Mouse (Mus musculus): Measurements from ENCODE around the gene Vgll4. TPM values are rescaled to one million over a fixed set of nuclear protein-coding genes. Genes with fewer than 3 reads are reported as not detected.
A peak's percentile ranks its signal among the peaks of the same experiment; 100 is the strongest.
"Not testable (repeated sequence)": the region's sequence is repeated elsewhere in the genome, so short reads cannot be mapped to it uniquely, and the experiment has no call there.

Vgll4 gene
- total RNA-seq, 2 experiments from 2014 or later, result 42.2 to 48.2 TPM

DNA sequence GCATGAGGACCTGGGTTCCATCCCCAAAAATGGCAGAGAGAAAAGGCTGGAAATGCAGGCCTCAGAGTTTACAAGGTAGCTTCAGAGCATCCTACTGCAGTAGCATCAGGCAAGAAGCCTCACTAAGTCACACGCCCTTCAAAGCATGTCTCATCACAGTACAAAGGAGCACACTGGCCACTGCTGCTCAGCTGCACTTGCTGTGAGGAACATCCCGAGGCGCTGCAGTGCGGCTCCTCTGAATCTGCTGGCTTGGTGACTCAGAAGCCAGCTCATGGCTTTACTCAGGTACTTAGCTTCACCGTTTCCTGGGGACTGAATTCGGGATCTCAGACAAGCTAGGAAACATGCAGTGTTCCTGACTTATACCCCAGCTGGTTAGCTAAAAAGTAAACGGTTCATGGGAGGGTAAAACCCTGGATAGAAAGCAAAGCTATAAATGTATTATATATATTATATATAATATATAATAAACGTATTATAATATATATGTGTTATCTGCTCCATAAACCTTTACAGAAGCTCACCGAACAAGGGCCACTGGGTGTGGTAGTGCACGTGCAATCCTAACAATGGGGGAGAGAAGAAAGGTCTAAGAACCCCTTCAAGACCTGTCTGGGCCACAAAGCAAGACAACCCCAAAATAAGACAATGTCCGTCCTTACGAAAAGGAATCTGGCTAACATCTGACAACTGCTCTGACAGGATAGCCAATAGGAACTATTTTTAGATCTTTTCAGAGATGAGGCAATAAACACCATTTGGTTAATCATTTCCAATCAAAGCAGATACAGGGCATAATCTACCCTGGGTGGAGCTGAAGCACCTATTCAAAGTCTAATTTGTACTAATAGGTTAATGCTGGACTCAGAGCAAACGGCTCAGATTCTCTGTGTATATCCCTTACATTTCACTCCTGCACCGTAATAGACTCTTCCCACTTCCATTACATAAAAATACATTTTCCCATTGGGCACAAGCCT lies 25.0 kb downstream of the Vgll4 start:
- no peak for DNase-seq (ENCODE audit: low spot score in 2 of 2)

DNA sequence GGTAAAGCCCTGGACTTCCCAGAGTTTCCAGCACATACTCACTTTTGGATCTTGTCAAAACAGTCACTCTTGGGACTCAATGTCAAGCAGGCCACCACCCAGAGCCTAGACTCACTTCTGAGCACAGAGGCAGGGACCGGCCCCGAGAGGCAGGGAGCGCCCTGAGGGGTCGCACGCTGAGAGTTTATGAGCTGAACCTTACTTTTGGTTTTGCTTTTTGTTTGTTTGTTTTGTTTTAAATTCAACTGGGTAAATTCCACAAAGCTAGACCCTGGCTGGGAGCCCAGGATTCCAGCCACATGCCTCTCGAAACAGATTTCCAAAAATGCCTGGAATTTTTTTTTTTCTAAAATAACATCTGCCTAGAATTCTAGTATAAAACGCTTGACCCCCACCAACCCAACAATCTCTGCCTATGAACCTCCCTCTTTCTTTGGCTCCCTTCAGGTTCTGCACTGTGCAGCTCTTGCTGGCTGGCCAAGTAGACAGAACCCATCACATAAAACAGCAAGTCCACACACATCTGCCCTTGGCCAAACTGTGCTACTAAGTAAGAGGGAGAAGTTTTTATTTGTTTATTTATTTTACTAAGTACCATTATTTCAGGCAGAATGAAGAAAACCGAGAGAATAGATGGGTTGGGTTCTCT lies 28.5 kb downstream of the Vgll4 start:
- peak in 1 of 2 experiments; percentile 68 for DNase-seq (ENCODE audit: low spot score in 2 of 2)

DNA sequence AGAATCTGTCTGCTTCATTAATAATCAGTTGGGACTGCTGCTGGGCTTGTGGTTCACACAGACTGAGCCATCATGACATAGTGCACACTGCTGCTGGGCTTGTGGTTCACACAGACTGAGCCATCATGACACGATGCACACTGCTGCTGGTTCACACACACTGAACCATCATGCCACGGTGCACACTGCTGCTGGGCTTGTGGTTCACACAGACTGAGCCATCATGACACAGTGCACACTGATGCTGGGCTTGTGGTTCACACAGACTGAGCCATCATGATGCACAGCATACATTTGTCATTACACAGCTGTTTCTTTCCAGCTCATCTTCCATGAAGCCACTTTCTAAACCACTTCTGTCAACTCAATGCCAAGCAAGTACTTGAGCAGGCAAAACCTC lies 30.1 kb downstream of the Vgll4 start:
- no peak for DNase-seq (ENCODE audit: low spot score in 2 of 2)

DNA sequence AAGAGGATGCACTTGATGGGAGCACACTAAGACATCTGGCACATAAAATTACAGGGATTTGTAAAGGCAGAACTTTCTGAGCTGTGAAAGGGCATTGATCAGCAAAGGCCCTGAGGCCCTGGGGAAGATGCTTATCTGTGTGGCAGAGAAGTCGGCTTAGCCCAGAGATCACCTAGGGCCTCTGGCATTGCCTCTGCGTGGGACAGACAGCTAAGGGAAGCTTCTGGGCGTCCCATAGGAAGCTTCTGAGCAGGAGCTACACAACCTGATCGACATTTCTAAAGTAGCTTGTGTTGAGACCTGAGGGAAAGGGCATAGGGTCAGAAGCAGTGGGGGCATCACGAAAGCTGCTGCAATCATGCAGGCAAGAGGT lies 32.9 kb downstream of the Vgll4 start:
- no peak for DNase-seq (ENCODE audit: low spot score in 2 of 2)

DNA sequence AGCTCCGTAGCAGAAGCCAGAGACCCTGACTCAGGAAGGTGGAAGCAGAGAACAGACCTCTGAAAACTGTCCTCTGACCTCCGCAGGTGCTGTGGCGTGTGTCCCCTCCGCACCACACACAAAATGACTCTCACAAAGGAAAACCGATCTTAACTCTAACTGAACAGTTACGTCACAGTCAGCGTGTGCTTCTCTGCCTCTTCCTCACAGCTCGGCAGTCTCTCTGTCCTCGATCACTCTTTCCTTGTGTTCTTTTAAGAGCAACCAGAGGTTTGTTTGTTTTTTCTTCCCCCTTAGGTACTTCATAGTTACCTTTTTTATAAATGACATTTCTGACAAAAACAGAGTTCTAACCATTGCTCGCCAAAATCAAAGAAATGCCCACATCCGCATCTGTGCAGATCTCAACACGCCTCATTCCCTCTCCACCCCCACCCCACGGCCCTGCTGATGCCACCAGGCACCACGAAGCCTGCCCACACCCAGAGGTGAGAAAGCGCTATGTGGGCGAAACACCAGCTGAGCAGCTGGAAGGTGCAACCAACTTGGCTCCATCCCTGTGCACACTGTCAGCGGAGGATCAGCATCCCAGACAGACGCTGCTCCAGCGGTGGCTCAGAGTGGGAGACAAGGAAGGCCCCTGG lies 33.4 kb downstream of the Vgll4 start:
- no peak for DNase-seq (ENCODE audit: low spot score in 2 of 2)

DNA sequence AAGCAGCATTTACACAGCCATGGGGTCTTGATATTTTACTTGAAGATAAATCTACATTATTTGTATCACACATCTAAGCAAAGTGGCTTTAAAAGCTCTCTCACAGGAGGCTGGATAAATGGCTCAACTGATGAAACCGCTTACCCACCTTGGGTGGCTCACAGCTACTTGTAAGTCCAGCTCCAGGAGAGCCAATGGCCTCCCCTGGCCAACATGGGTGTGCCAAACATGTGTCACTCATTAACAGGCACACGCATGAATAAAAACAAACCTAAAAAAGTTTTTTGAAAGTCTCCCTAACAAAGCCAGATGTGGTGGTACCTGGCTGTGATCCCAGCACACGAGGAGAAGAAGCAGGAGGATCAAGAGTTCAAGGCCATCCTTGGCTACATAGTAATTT lies 34.4 kb downstream of the Vgll4 start:
- DNase-seq (ENCODE audit: low spot score in 2 of 2), result no peak

DNA sequence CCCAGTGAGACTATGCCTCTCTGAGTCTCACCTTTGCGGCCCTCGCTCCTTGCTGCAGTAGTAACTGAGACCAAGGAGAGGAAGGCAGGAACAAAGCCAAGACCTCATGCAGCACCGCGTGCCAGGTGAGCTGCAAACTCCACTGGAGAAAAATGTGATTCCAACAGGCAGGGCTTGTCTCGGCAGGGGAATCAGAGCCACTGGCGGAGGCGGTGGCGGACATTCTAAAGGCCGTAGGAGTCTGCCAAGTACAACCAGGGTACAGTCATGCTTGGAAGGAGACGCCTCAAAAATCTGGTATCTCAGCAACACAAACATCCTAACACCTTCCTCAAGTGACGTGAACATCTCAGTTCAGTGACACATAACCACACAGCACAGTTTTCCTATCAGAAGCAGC lies 35.7 kb downstream of the Vgll4 start:
- no peak for DNase-seq (ENCODE audit: low spot score in 2 of 2)

DNA sequence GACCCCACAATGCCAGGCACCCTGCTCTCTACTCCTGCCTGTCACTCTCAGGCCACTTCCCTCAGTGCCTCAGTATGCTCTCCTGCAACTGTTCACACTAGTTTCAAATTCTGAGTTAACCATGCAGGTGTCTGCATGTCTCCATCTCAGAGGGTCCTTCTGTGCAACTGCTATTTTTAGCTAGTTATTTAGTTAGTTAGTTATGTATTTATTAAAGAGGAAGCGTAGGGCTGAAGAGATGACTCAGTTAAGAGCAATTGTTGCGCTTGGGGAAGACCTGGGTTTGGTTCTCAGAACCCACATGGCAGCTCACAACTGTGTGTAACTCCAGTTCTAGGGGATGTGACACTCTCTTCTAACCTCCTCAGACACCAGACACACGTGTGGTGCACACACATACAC lies 36.8 kb downstream of the Vgll4 start:
- DNase-seq (ENCODE audit: low spot score in 2 of 2), result no peak

DNA sequence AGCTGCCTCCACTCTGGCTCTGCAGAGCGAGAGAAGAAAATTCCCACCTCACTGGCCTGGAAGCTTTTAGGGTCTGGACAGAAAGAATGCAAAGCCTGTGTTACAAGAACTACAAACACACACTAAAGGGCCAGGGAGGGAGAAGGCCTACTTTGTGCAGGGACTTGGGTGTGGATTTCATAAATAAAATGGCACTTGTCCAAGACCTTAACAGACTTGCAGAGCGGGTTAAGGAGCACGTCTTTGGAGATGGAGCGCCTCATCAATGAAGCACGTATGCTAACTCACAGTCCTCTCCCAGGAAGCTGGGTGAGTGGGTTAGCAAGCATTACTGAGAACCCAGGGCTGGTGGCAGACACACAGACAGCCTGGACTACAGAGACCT lies 37.7 kb downstream of the Vgll4 start:
- no peak for DNase-seq (ENCODE audit: low spot score in 2 of 2)

DNA sequence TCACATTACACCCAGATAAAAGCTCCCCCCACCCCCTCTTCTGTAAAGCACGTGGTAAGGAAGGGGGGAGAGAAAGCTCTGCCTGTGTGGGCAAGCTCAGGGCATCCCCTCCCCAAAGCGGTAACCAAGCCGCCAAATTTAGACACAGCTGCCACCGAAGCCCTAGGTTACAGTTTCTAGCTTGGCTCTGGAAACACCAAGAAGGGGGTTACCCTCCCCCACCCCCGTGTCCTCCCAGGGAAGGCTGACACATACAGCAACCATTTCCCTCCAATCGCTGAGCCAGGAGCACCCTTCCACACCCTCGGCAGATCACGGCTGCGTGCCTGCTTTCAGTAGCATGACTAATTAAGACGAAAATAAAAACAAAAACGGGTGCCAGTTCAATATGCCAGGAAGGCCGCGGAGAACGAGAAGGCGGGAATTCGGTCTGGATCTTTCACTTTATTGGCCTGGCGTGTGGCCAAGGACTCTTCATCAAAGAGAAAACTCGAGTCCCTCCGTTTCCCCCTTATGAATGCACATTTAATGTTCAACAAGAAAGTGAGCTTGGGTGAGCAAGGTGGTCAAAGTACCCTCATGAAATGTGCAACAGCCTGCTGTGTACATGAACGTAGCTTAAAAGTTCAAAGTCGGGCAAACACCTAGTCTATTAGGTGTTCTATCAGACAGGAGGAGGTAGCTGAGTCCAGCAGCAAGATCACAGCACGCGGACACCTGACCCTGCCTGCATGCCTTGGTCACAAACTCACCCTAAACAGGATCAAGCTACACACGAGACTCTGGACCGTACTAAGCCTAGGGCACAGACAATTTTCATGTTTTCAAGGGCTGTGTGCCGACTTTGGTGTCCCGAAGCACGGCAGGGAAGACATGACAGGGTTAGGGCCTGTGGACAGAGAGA lies 38.3 kb downstream of the Vgll4 start:
- no peak for DNase-seq (ENCODE audit: low spot score in 2 of 2)

DNA sequence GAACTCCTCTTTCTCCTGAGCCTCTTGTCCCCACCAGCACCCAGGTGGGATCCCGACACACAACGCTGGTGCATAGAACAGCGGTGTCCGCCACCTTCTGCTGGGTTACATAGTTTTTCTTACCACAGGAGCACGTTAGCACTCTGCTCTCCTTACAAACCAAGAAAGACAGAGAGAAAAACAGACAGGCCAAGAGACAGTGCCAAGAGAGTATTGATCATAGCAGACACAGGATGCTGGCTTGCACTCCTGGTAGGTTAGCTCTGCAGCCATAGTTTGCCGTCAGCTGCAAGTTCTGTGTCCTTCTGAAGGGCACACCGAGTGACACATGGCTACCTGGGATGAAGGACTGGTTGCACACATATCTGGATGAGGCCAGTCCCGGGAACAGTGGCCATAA lies 39.1 kb downstream of the Vgll4 start:
- DNase-seq (ENCODE audit: low spot score in 2 of 2), result no peak

DNA sequence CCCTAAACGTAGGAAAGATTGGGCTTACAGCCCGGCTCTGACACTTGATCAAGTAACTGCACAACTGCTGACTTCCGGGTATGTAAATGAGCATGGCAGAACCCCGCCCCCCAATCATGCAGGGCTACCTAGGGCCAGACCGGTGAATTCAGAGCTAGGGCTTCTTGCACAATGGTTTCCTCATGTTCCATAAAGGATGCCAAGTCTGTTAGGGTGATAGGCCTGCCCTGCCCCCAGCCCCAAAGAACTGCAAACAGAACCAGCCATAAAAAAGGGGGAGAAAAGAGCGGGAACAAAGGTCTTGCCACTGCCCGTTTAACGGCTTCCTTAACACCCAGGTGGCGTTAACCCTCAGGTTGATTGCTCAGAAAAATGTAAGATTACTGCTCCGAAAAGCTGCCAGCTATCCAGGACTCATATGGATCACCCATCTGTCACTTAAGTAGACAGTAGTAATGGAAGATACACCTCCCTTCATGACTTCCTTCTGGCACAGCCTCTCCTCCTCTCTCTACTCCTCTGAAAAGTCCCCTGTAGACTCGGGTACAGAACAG lies 39.7 kb downstream of the Vgll4 start:
- no peak for DNase-seq (ENCODE audit: low spot score in 2 of 2)

DNA sequence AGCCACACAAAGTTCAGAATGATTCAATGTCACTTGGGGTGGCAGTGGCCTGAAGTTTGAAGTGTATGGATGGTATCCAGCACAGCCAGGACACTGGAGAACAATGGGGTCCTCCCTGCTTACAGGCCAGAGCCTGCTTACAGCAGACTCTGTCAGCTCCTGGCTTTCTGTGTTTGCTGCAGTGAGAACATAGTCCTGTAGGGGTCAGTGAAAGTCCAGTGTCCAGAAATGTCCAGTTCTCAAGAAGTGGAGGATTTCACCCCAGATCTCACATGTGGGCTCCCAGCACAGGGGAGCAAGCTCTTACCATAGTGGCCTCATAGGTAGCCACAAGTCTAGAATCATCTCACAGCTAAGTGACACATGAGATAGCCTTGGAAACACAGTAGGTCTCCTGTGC lies 40.4 kb downstream of the Vgll4 start:
- no peak for DNase-seq (ENCODE audit: low spot score in 2 of 2)

DNA sequence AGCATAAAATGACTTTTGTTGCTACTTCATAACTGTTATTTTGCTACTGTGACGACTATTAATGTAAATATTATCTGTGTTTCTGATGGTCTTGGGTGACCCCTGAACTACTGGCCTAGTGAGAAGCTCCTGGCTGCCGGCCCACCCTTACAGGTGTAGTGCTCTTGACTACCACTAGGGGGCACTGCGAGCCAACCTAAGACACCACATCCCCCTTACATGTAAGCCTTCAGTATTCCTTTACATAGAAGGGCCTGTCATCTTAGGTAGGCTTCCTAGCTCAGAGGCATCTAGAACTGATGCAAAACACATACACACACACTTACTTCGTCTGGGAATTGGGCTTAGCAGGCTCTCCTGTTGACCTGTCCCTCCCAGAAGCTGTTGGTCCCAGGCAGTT lies 41.3 kb downstream of the Vgll4 start:
- peak; percentile 54 to 60 for DNase-seq (ENCODE audit: low spot score in 2 of 2)

DNA sequence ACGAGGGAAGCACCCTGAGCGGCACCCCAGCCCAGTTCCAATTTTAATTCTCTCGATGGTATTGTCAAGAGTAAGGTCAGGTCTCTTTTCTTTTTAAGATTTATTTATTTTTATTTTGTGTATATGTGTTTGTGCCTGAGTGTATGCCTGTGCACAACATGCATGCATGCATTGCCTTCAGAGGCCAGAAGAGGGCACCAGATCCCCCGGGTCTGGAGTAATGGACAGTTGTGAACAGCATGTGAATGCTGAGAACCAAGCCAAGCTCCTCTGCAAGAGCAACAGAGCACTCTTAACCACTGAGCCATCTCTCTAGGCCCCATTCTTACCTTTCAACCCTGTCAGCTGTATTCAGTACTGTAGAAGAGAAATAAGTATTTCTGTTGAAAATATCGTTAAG lies 42.4 kb downstream of the Vgll4 start:
- DNase-seq (ENCODE audit: low spot score in 2 of 2), result no peak

DNA sequence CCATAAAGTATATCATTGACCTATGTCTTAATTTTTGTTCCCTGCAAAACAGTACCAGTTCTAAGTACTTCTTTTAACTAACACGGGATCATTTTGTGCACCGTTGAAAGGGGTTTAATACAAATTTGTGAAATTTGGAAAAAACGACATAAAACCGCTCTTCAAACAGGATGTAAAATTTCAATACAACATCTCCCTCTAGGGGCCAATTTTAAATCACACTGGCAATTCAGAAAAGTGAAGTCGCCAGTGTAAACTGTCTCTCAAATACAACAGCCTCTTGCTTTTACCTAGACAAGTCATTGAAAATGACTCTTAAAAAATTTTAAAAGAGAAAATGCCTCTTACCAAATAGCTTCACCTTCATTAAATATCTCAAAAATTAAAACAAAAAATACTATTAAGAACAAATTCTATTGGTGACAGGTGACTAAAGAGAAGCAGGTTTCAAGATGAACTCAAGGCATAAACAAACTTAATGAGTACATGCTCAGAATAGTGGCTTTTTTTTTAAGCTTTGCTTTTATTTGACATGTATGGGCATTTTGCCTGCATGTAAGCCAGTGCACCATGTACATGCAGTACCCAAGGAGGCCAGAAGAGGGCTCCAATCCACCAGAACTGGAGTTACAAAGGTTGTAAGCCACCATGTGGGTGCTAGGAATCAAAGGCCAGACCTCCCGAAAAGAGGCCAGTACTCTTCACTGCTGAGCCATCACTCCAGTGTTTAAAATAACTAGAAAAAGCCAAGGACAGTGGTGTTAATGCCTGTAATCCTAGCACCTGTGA lies 43.2 kb downstream of the Vgll4 start:
- no peak for DNase-seq (ENCODE audit: low spot score in 2 of 2)

DNA sequence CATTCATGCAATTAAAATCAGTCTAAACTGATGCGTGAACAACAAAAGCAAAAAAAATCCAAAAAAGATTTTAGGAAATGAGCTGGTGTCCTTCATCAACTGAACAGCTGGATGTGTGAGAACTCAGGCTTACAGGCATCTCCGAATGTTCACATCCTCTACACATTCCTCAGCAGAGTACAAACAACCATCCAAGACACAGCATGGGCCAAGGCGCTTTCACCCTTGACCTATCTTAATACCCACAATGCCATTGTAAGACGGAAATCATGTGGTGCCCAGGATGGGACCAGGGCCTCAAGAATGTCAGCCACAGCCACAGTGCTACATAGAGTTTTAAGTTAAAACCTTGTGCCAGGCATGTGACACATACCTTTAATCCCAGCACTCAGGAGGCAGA lies 44.6 kb downstream of the Vgll4 start:
- DNase-seq (ENCODE audit: low spot score in 2 of 2), result no peak

DNA sequence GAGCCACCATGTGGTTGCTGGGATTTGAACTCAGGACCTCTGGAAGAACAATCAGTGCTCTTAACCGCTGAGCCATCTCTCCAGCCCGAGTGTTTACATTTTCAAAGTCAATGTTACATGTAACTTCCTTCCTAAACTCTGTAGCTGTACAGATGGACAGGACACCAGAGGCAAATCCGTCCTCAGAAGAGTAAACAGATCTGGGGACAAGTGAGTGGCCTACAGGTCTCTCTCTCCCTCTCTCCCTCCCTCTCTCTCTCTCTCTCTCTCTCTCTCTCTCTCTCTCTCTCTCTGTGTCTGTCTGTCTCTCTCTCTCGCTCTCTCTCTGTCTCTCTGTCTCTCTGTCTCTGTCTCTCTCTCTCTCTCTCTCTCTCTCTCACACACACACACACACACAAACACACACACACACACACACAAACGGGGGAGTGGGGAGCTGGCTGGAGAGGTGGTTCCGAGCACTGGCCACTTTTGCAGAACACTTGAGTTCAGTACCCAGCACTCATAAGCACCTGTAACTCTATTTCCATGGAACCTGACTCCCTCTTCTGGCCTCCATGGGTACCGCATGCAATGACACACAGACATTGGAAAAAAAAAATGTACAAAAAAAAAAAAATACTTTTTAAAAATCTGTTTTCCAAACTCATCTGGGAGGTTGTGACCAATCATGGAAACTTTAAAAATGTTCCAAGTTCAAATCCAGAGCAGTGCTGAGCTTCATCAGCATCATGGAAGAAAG lies 47.3 kb downstream of the Vgll4 start:
- DNase-seq (ENCODE audit: low spot score in 2 of 2), result not testable (repeated sequence)

DNA sequence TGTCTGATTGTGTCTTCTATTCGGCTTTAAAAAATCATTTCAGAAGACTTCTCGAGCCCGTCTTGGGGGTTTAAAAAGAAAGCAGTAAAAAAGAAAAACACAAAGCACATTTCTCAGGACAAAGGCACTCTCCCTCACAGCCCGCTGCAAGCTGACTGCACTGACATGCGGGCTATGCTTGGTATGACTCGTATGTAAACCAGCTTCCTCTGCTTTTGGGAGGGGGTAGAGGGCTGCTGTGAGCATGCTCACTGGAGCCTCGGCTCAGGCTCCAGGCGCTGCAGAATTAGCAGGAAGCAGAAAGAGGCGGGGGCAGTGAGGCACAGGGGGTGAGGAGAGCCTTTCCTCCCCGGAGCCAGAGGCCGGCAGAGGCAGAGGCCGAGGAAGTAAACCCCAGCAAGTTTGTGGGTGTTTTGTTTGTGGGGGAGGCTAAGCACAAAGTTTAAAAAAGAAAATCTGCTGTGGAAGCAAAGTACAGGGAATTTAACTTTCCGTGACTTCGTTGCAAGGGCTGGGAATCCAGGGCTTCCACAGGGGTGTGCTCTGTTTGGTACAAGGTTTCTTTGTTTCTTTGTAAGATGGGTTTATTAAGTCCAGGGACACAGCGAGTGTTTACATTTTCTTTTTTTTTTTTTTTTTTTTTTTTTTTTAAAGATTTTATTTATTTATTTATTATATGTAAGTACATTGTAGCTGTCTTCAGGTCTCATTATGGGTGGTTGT lies 48.0 kb downstream of the Vgll4 start:
- peak; percentile 60 to 86 for DNase-seq (ENCODE audit: low spot score in 2 of 2)

Data from gastrocnemius, postnatal 4 days (tissue).